Mouse (Mus musculus): ENCODE data around the gene Qprt. TPM values are rescaled to one million over a fixed set of nuclear protein-coding genes. Genes with fewer than 3 reads are reported as not detected.

The Qprt gene
- polyA plus RNA-seq, 1 experiment from 2014 or later = not detected

GRCm38 (mm10) chr7:127136181-127137071 lies 14.4 kb upstream of the Qprt start:
- WGBS = 89% methylated on average over 22 of the region's 22 CpGs
- Histone ChIP-seq H3K4me3 (ENCODE audit: low read depth, low read length) (no peak overlapping the region), H3K27me3 (ENCODE audit: control insufficient read depth, insufficient read depth, low read length) (no peaks in the 10 kb centered on the region), H3K4me2 (ENCODE audit: low read depth, low read length) (no peak overlapping the region), H3K9me3 (ENCODE audit: control insufficient read depth, low read length) (no peaks in the 10 kb centered on the region), H3K36me3 (ENCODE audit: control insufficient read depth, insufficient read depth, low read length) (no peaks in the 10 kb centered on the region), H3K27ac (ENCODE audit: low read depth, low read length) (no peak overlapping the region), H3K9ac (replicated peaks; ENCODE audit: low read depth, low read length) (no peak overlapping the region), H3K4me1 (ENCODE audit: control insufficient read depth, insufficient read depth, low read length) (no peaks in the 10 kb centered on the region)
- no peak for ATAC-seq (ENCODE audit: low read depth)

GRCm38 (mm10) chr7:127134821-127135447 lies 12.9 kb upstream of the Qprt start:
- Histone ChIP-seq H3K27ac (ENCODE audit: low read depth, low read length) (no peak overlapping the region), H3K4me3 (ENCODE audit: low read depth, low read length) (no peak overlapping the region), H3K4me2 (ENCODE audit: low read depth, low read length) (no peak overlapping the region), H3K36me3 (ENCODE audit: control insufficient read depth, insufficient read depth, low read length) (no peaks in the 10 kb centered on the region), H3K9me3 (ENCODE audit: control insufficient read depth, low read length) (no peaks in the 10 kb centered on the region), H3K4me1 (ENCODE audit: control insufficient read depth, insufficient read depth, low read length) (no peaks in the 10 kb centered on the region), H3K9ac (replicated peaks; ENCODE audit: low read depth, low read length) (no peak overlapping the region), H3K27me3 (ENCODE audit: control insufficient read depth, insufficient read depth, low read length) (no peaks in the 10 kb centered on the region)
- ATAC-seq (ENCODE audit: low read depth) = no peak
- 91% methylated on average over 11 of the region's 11 CpGs for WGBS

GRCm38 (mm10) chr7:127133125-127133524 lies 11.1 kb upstream of the Qprt start:
- Histone ChIP-seq H3K9ac (replicated peaks; ENCODE audit: low read depth, low read length) (no peak overlapping the region), H3K36me3 (ENCODE audit: control insufficient read depth, insufficient read depth, low read length) (no peaks in the 10 kb centered on the region), H3K4me2 (ENCODE audit: low read depth, low read length) (no peak overlapping the region), H3K27ac (ENCODE audit: low read depth, low read length) (no peak overlapping the region), H3K4me3 (ENCODE audit: low read depth, low read length) (no peak overlapping the region), H3K27me3 (ENCODE audit: control insufficient read depth, insufficient read depth, low read length) (no peaks in the 10 kb centered on the region), H3K4me1 (ENCODE audit: control insufficient read depth, insufficient read depth, low read length) (no peaks in the 10 kb centered on the region), H3K9me3 (ENCODE audit: control insufficient read depth, low read length) (no peaks in the 10 kb centered on the region)
- WGBS = 48% methylated on average over 5 of the region's 5 CpGs
- ATAC-seq (ENCODE audit: low read depth) = no peak

GRCm38 (mm10) chr7:127129638-127130037 lies 7.6 kb upstream of the Qprt start:
- ATAC-seq (ENCODE audit: low read depth) = no peak
- Histone ChIP-seq H3K4me1 (ENCODE audit: control insufficient read depth, insufficient read depth, low read length) (no peaks in the 10 kb centered on the region), H3K27ac (ENCODE audit: low read depth, low read length) (no peak overlapping the region), H3K4me2 (ENCODE audit: low read depth, low read length) (no peak overlapping the region), H3K4me3 (ENCODE audit: low read depth, low read length) (no peak overlapping the region), H3K36me3 (ENCODE audit: control insufficient read depth, insufficient read depth, low read length) (no peaks in the 10 kb centered on the region), H3K27me3 (ENCODE audit: control insufficient read depth, insufficient read depth, low read length) (no peaks in the 10 kb centered on the region), H3K9me3 (ENCODE audit: control insufficient read depth, low read length) (no peaks in the 10 kb centered on the region), H3K9ac (replicated peaks; ENCODE audit: low read depth, low read length) (no peak overlapping the region)
- WGBS = 18% methylated on average over 4 of the region's 4 CpGs

GRCm38 (mm10) chr7:127121061-127121910 lies 740 bp downstream of the Qprt start:
- ATAC-seq (ENCODE audit: low read depth) = no peak
- Histone ChIP-seq H3K36me3 (ENCODE audit: control insufficient read depth, insufficient read depth, low read length) (no peaks in the 10 kb centered on the region), H3K9me3 (ENCODE audit: control insufficient read depth, low read length) (no peaks in the 10 kb centered on the region), H3K4me1 (ENCODE audit: control insufficient read depth, insufficient read depth, low read length) (no peaks in the 10 kb centered on the region), H3K4me3 (ENCODE audit: low read depth, low read length) (no peak overlapping the region), H3K4me2 (ENCODE audit: low read depth, low read length) (no peak overlapping the region), H3K9ac (replicated peaks; ENCODE audit: low read depth, low read length) (no peak overlapping the region), H3K27me3 (ENCODE audit: control insufficient read depth, insufficient read depth, low read length) (no peaks in the 10 kb centered on the region), H3K27ac (ENCODE audit: low read depth, low read length) (no peak overlapping the region)
- 9% methylated on average over 21 of the region's 21 CpGs for WGBS

- no peaks in the 10 kb centered on the region for H3K36me3 ChIP-seq (ENCODE audit: control insufficient read depth, insufficient read depth, low read length)
- no peaks in the 10 kb centered on the region for H3K27me3 ChIP-seq (ENCODE audit: control insufficient read depth, insufficient read depth, low read length)
- 49% methylated on average over 14 of the region's 14 CpGs for whole genome bisulfite sequencing
- no peak for ATAC-seq (ENCODE audit: low read depth)
- H3K4me1 ChIP-seq (ENCODE audit: control insufficient read depth, insufficient read depth, low read length) = no peaks in the 10 kb centered on the region
- no peak overlapping the region for H3K4me3 ChIP-seq (ENCODE audit: low read depth, low read length)
- H3K9me3 ChIP-seq (ENCODE audit: control insufficient read depth, low read length) = no peaks in the 10 kb centered on the region
- H3K27ac ChIP-seq (ENCODE audit: low read depth, low read length) = no peak overlapping the region
- H3K9ac ChIP-seq (replicated peaks; ENCODE audit: low read depth, low read length) = no peak overlapping the region
- no peak overlapping the region for H3K4me2 ChIP-seq (ENCODE audit: low read depth, low read length)
These were observed 3.2 kb downstream of the Qprt start for GRCm38 (mm10) chr7:127118671-127119445.

- no peak for ATAC-seq (ENCODE audit: low read depth)
- no peaks in the 10 kb centered on the region for H3K4me1 ChIP-seq (ENCODE audit: control insufficient read depth, insufficient read depth, low read length)
- no peaks in the 10 kb centered on the region for H3K27me3 ChIP-seq (ENCODE audit: control insufficient read depth, insufficient read depth, low read length)
- H3K4me2 ChIP-seq (ENCODE audit: low read depth, low read length) = no peak overlapping the region
- H3K9ac ChIP-seq (replicated peaks; ENCODE audit: low read depth, low read length) = no peak overlapping the region
- no peak overlapping the region for H3K27ac ChIP-seq (ENCODE audit: low read depth, low read length)
- 44% methylated on average over 5 of the region's 5 CpGs for whole genome bisulfite sequencing
- H3K36me3 ChIP-seq (ENCODE audit: control insufficient read depth, insufficient read depth, low read length) = no peaks in the 10 kb centered on the region
- no peak overlapping the region for H3K4me3 ChIP-seq (ENCODE audit: low read depth, low read length)
- H3K9me3 ChIP-seq (ENCODE audit: control insufficient read depth, low read length) = no peaks in the 10 kb centered on the region
These were observed 4.1 kb downstream of the Qprt start for GRCm38 (mm10) chr7:127117948-127118347.

- Histone ChIP-seq H3K4me2 (ENCODE audit: low read depth, low read length) (no peak overlapping the region), H3K9ac (replicated peaks; ENCODE audit: low read depth, low read length) (no peak overlapping the region), H3K27ac (ENCODE audit: low read depth, low read length) (no peak overlapping the region), H3K4me1 (ENCODE audit: control insufficient read depth, insufficient read depth, low read length) (no peaks in the 10 kb centered on the region), H3K4me3 (ENCODE audit: low read depth, low read length) (no peak overlapping the region), H3K9me3 (ENCODE audit: control insufficient read depth, low read length) (no peaks in the 10 kb centered on the region), H3K36me3 (ENCODE audit: control insufficient read depth, insufficient read depth, low read length) (no peaks in the 10 kb centered on the region), H3K27me3 (ENCODE audit: control insufficient read depth, insufficient read depth, low read length) (no peaks in the 10 kb centered on the region)
- 50% methylated on average over 11 of the region's 11 CpGs for WGBS
- ATAC-seq (ENCODE audit: low read depth) = no peak
These were observed 5.6 kb downstream of the Qprt start for GRCm38 (mm10) chr7:127116331-127116935.

All from neural tube, embryonic 14.5 days (tissue).